Mouse (Mus musculus): ENCODE measurements at regions not wholly inside any gene's neighbourhood (a gene's known extent, or its start where the extent isn't known, plus 50 kb on each side); places are given as distances from the start of the nearest gene placed in this dataset.
A peak's percentile ranks its signal among the peaks of the same experiment; 100 is the strongest.
"Not testable (repeated sequence)": the region's sequence is repeated elsewhere in the genome, so short reads cannot be mapped to it uniquely, and the experiment has no call there.

- H3K9ac ChIP-seq (ENCODE audit: low read depth, low read length), result peak overlapping the region; percentile 58
- H3K27me3 ChIP-seq (ENCODE audit: control insufficient read depth, insufficient read depth, low read length); H3K27ac ChIP-seq (ENCODE audit: low read depth, low read length); H3K4me1 ChIP-seq (ENCODE audit: control insufficient read depth, insufficient read depth, low read length); H3K9me3 ChIP-seq (ENCODE audit: control insufficient read depth, low read length); H3K36me3 ChIP-seq (ENCODE audit: control insufficient read depth, insufficient read depth, low read length): not testable (repeated sequence)
- H3K4me2 ChIP-seq (replicated peaks; ENCODE audit: low read depth, low read length), result peak overlapping the region; percentile 40
- under 1% methylated on average over 27 of the region's 44 CpGs for WGBS
- peak; percentile 89 for ATAC-seq (ENCODE audit: low FRiP score, low TSS enrichment)
- H3K4me3 ChIP-seq (ENCODE audit: low read length), result peak overlapping the region; percentile 51
Observed at GRCm38 (mm10) chr12:17992572-17992971, 301.9 kb downstream of the Hpcal1 start.

- WGBS, result 4% methylated on average over 15 of the region's 22 CpGs
- H3K4me3 ChIP-seq (ENCODE audit: low read length), result peak overlapping the region; percentile 51
- ATAC-seq (ENCODE audit: low FRiP score, low TSS enrichment); H3K27me3 ChIP-seq (ENCODE audit: control insufficient read depth, insufficient read depth, low read length); H3K27ac ChIP-seq (ENCODE audit: low read depth, low read length); H3K4me1 ChIP-seq (ENCODE audit: control insufficient read depth, insufficient read depth, low read length); H3K36me3 ChIP-seq (ENCODE audit: control insufficient read depth, insufficient read depth, low read length); H3K9me3 ChIP-seq (ENCODE audit: control insufficient read depth, low read length): not testable (repeated sequence)
- peak overlapping the region; percentile 40 for H3K4me2 ChIP-seq (replicated peaks; ENCODE audit: low read depth, low read length)
- peak overlapping the region; percentile 58; the same call in 1 of the 2 replicates for H3K9ac ChIP-seq (ENCODE audit: low read depth, low read length)
Observed at GRCm38 (mm10) chr12:17993368-17993767, 302.7 kb downstream of the Hpcal1 start.

Data from kidney, embryonic 14.5 days (tissue).